Mouse (Mus musculus) heart, embryonic 16.5 days (tissue): ENCODE data around the gene Dock9. TPM values are rescaled to one million over a fixed set of nuclear protein-coding genes. Genes with fewer than 3 reads are reported as not detected.
A peak's percentile ranks its signal among the peaks of the same experiment; 100 is the strongest.

ENCODE experiments used
- ATAC-seq: fragments of 200-750 bp; cut with Nextera tagmentation; replicated peaks from 2 replicates; pipeline ENCODE4 v1.8.0; 2017; ENCODE audit warnings: moderate number of reproducible peaks; ENCODE audit not compliant: insufficient read depth, low FRiP score; ENCODE audit errors: extremely low read depth
- H3K27ac ChIP-seq: fragments of 300-500 bp; sonication (generic); 2 replicates; pipeline ENCODE4 v1.5.1; 2014; ENCODE audit warnings: mild to moderate bottlenecking, low read length, control low read depth, moderate library complexity
- H3K27me3 ChIP-seq: fragments of 300-500 bp; sonication (generic); 2 replicates; pipeline ENCODE4 v1.6.1; 2014; ENCODE audit warnings: low read length, mixed read lengths; ENCODE audit not compliant: control insufficient read depth, insufficient read depth
- H3K36me3 ChIP-seq: fragments of 300-500 bp; sonication (generic); 2 replicates; pipeline ENCODE4 v1.6.1; 2014; ENCODE audit not compliant: control insufficient read depth, insufficient read depth
- H3K4me1 ChIP-seq: fragments of 300-500 bp; sonication (generic); 2 replicates; pipeline ENCODE4 v1.6.1; 2014; ENCODE audit warnings: low read length, mixed read lengths; ENCODE audit not compliant: control insufficient read depth, insufficient read depth
- H3K4me2 ChIP-seq: fragments of 300-500 bp; sonication (generic); 2 replicates; pipeline ENCODE4 v1.6.1; 2014; ENCODE audit warnings: low read depth, mild to moderate bottlenecking, control low read depth, low read length
- H3K4me3 ChIP-seq: fragments of 300-500 bp; sonication (generic); 2 replicates; pipeline ENCODE4 v1.5.1; 2014; ENCODE audit warnings: mild to moderate bottlenecking, control low read depth, low read length
- H3K9ac ChIP-seq: fragments of 300-500 bp; sonication (generic); 2 replicates; pipeline ENCODE4 v1.6.1; 2014; ENCODE audit warnings: low read length, control low read depth
- H3K9me3 ChIP-seq: fragments of 300-500 bp; sonication (generic); replicated peaks from 2 replicates; pipeline ENCODE4 v1.6.1; 2016; ENCODE audit warnings: low read length; ENCODE audit not compliant: control insufficient read depth
- WGBS: fragments of 180-500 bp; shearing (Covaris S2); extraction: QIAGEN DNeasy Blood & Tissue Kit; methylation state at CpG from one replicate; pipeline ENCODE4 v1.1.7; 2014; 5-methylcytosine and 5-hydroxymethylcytosine counted together
- polyA plus RNA-seq: library from polyadenylated mRNA; unstranded; fragments of >200 nt; fragmentation: Nextera tagmentation; extraction: Ambion mirVana; gene quantifications from 2 replicates; pipeline ENCODE4 v1.2.1, GENCODE M21; 2015

The Dock9 gene
- polyA plus RNA-seq, 1 experiment from 2014 or later = 5.1 TPM

DNA sequence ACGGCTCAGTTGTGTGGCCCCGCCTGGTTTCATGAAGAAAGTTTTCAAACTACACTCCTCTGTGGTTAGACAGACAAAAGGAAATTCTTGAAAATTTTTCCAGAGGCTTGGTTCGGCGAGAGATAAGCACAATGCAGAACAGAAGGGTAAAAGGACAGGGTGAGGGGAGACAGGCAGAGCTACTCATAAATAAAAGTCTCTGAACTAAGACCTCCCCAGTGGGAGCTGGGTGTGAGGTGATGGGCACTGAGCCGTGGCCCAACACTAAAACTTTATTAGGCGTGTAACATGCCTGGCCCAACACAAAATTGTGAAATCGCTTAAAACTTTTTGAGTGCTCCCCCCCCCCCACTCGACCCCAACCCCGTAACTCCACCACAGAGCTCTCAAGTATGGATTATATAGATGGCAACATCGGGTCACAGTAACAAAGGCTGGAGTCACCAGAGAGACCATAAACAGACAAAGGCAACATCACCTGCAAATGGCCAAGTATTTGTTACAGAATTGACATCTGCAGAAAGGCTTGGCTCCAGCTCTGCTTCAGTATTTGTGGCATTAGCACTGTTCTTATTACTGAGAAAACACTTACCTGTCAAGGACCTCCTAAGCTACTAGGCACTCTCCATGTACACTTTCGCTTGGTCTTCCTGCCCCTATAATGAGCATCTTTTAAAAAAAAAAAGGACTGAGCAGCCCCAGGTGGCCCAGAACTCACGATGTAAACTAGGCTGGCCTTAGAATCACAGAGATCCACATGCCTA lies 138.4 kb downstream of the Dock9 start:
- no peaks in the 10 kb centered on the region for H3K36me3 ChIP-seq
- no peak overlapping the region for H3K9ac ChIP-seq
- no peak overlapping the region for H3K4me3 ChIP-seq
- peaks cover 11% of the 10 kb centered on the region for H3K4me1 ChIP-seq
- WGBS = 55% methylated on average over 12 of the region's 12 CpGs
- no peaks in the 10 kb centered on the region for H3K27me3 ChIP-seq
- H3K27ac ChIP-seq = no peak overlapping the region
- 0 out of 2 replicates have a peak, but pooled peaks have one; percentile 11 for ATAC-seq
- H3K4me2 ChIP-seq = no peak overlapping the region
- no peaks in the 10 kb centered on the region for H3K9me3 ChIP-seq

DNA sequence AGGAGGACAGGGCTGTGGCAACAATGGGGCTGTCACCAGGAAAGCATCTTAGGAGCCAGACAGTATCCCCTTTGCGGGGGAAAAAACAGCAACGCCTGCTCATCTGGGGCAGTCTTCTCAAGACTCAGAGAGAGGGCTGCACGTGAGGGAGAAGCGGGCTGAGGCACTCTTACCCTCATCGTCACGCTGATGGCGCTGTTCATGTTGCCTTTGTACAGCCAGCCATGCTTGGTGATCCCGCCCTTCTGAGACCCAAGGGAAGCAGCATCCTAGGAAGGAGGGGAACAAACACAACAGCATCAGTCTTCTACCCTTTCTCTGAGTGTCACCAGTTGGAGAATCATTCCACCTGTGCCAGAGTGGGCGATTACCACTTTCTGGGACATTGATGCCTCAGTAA lies 139.1 kb downstream of the Dock9 start:
- H3K4me1 ChIP-seq = peaks cover 18% of the 10 kb centered on the region

DNA sequence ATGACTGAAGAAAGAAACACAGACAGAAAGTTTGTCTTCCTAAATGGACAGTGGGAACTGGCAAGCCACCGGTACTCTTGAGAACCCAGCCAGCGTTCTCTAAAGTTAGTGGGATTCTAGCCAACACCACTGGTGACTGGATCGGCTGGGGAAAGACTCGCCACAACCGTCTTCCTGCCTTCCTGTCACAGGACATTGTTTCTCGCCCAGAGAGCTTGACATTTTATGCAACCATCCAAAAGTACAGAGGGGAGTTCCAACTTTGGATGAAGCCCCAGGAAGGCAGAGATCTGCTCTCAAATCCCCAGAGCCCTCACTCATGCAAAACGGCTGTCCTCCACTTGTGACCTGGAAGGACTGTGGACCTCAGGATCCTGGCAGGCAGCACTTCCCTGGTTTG lies 140.0 kb downstream of the Dock9 start:
- Histone ChIP-seq H3K27ac (no peak overlapping the region), H3K4me2 (no peak overlapping the region), H3K4me3 (no peak overlapping the region), H3K4me1 (peaks cover 20% of the 10 kb centered on the region), H3K9me3 (no peaks in the 10 kb centered on the region), H3K36me3 (no peaks in the 10 kb centered on the region), H3K9ac (no peak overlapping the region), H3K27me3 (no peaks in the 10 kb centered on the region)
- WGBS = 38% methylated on average over 7 of the region's 7 CpGs
- no peak for ATAC-seq

More for the DNA sequence above, 139.1 kb downstream of the Dock9 start:
- Histone ChIP-seq H3K36me3 (no peaks in the 10 kb centered on the region), H3K9me3 (no peaks in the 10 kb centered on the region), H3K27me3 (no peaks in the 10 kb centered on the region), H3K4me3 (no peak overlapping the region), H3K4me2 (no peak overlapping the region), H3K27ac (no peak overlapping the region), H3K9ac (no peak overlapping the region)
- no peak for ATAC-seq
- 83% methylated on average over 9 of the region's 9 CpGs for WGBS

DNA sequence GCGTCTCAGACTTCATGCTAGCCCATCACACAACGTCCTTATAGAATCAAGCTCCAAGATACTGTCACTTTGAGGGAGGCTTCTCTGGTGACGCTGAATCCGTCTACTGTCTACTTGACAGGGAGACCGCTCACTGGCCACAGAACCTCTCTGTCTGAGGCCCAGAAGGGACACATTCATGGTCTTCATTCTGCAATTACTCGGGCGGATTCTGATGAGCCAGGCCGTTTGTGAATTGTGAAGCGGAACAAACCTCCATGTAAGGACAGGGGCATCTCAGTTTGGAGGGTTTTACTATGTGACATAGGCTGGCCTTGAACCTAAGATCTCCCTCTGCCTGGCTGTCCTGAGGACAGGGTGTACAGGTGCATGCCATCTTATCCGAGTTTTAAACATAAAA lies 140.7 kb downstream of the Dock9 start:
- no peaks in the 10 kb centered on the region for H3K36me3 ChIP-seq
- no peak overlapping the region for H3K9ac ChIP-seq
- ATAC-seq = no peak
- no peaks in the 10 kb centered on the region for H3K27me3 ChIP-seq
- H3K9me3 ChIP-seq = no peaks in the 10 kb centered on the region
- H3K27ac ChIP-seq = no peak overlapping the region
- no peak overlapping the region for H3K4me3 ChIP-seq
- WGBS = 92% methylated on average over 10 of the region's 10 CpGs
- no peak overlapping the region for H3K4me2 ChIP-seq
- H3K4me1 ChIP-seq = peaks cover 20% of the 10 kb centered on the region

DNA sequence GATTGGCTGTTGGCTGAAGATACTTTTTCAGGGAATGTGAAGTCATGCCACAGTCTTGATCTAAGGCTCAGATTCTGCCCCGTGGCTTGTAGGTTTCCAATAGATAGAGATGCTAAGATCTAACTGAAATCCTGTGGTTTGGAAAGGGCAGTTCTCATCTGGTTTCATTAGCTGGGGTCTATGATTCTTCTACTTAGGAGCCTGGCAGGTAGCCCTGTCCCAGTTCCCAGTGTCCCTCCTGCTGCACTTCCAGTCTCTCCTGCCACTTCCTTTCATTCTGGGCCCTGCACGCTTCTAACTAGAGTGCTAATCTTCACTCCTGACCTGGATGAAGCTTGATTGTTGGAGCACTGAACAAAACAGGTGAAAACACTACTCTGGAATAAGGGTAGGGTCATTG lies 142.7 kb downstream of the Dock9 start:
- Histone ChIP-seq H3K36me3 (no peaks in the 10 kb centered on the region), H3K27me3 (no peaks in the 10 kb centered on the region), H3K9me3 (no peaks in the 10 kb centered on the region), H3K27ac (no peak overlapping the region), H3K4me2 (no peak overlapping the region), H3K4me1 (peaks cover 16% of the 10 kb centered on the region), H3K4me3 (no peak overlapping the region), H3K9ac (no peak overlapping the region)
- WGBS = 46% methylated on average over 2 of the region's 2 CpGs
- ATAC-seq = no peak

DNA sequence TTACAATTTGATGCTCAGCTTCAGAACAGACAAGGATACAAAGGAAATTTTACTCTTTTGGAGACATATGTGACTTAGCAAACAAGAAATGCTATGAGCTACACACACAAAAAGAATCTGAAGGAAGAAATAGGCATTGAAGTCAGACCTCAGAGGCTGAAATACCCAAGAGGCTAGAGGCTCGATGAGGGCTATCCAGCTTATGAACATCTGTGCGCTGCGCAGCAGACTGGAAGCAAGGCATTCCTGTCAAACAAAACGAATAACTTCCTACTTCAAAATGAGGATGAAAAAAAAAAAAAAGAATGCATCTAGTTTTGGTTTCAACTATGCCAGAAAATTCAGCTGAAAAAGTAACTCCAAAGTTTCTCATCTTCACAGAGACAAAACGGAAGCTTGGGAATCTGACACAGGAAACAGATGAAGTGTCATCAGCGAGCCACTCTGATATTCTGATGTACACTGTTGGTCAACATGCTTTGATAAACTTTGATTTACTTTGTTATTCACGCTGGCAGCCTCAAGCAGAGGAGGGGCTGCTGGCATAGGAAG lies 143.1 kb downstream of the Dock9 start:
- Histone ChIP-seq H3K4me3 (no peak overlapping the region), H3K27ac (no peak overlapping the region), H3K9me3 (no peaks in the 10 kb centered on the region), H3K27me3 (no peaks in the 10 kb centered on the region), H3K9ac (no peak overlapping the region), H3K36me3 (no peaks in the 10 kb centered on the region), H3K4me2 (no peak overlapping the region), H3K4me1 (peaks cover 12% of the 10 kb centered on the region)
- ATAC-seq = no peak
- WGBS = 64% methylated on average over 7 of the region's 7 CpGs

DNA sequence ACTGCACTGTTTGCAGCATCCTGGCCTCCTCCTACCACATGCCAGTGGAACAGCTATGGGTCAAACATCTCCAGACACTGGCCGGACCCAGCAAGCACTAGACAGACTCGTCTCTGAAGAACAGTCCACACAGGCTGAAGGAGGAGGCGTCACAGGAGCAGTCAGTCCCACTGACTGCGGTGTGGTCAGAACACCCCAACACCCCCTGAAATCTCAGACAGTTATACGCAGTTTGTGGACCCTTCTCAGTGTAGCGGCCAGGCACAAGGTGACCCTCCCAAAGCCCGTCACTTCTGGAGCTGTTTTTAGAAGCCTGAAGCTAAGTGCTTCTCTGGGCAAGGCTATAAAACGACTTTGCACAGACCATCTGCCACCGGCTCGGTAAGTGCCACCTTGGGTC lies 143.9 kb downstream of the Dock9 start:
- Histone ChIP-seq H3K36me3 (no peaks in the 10 kb centered on the region), H3K4me3 (no peak overlapping the region), H3K9ac (peak overlapping the region; percentile 35; the same call in 1 of the 2 replicates), H3K27me3 (no peaks in the 10 kb centered on the region), H3K4me1 (peaks cover 13% of the 10 kb centered on the region), H3K4me2 (peak overlapping the region; percentile 31; the same call in 1 of the 2 replicates), H3K9me3 (no peaks in the 10 kb centered on the region), H3K27ac (peak overlapping the region; percentile 6; the same call in 1 of the 2 replicates)
- ATAC-seq = no peak
- WGBS = 51% methylated on average over 10 of the region's 10 CpGs

DNA sequence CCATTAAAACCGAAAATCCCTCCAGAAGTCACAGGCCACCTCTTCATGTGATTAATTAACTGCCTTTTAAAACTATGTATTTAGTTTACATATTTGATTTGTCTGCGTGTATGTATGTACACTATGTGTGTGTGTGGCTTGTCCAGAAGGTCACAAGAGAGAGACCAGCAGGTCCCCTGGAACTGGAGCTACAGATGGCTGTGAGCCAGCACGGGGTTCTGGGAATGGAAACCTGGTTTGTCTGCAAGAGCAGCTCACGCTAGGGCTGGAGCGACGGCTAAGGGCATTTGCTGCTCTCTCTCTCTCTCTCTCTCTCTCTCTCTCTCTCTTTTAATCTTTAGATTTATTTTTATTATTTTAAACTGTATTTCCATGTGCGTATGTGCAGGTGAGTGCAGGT lies 144.4 kb downstream of the Dock9 start:
- Histone ChIP-seq H3K9me3 (no peaks in the 10 kb centered on the region), H3K4me2 (no peak overlapping the region), H3K27ac (peak overlapping the region; percentile 6; the same call in 1 of the 2 replicates), H3K4me1 (peaks cover 17% of the 10 kb centered on the region), H3K4me3 (no peak overlapping the region), H3K27me3 (no peaks in the 10 kb centered on the region), H3K36me3 (no peaks in the 10 kb centered on the region), H3K9ac (no peak overlapping the region)
- 52% methylated on average over 7 of the region's 7 CpGs for WGBS
- 0 out of 2 replicates have a peak, but pooled peaks have one; percentile 38 for ATAC-seq

DNA sequence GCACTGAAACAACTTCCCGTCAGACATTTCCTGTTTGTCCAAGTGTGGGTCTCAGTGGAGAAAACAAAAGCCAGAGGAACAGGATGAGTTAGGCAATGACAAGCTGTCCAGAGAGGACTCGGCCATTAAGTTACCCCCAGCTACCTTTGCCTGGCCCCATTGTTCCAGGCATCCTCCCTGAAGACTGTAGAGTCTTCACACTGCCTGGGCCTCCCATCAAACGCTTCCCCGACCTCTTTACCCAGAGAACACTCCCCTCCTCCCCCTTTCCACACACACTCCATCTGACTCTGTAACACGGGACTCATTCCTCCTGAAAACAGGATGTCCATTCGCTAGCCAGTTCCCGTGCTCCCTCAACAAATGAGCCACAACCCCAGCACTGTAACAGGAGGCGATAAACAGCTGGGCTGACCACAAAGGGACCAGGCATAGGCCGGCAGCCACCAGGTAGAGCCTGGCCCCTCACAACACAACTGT lies 149.0 kb downstream of the Dock9 start:
- no peak overlapping the region for H3K9ac ChIP-seq
- WGBS = 37% methylated on average over 9 of the region's 9 CpGs
- ATAC-seq = peak; percentile 64

More for the DNA sequence above, 149.0 kb downstream of the Dock9 start:
- Histone ChIP-seq H3K4me1 (peaks cover 18% of the 10 kb centered on the region), H3K4me3 (no peak overlapping the region), H3K27me3 (no peaks in the 10 kb centered on the region), H3K4me2 (no peak overlapping the region), H3K27ac (peak overlapping the region; percentile 72), H3K36me3 (no peaks in the 10 kb centered on the region), H3K9me3 (no peaks in the 10 kb centered on the region)
